Mouse (Mus musculus): ENCODE data around the gene Uchl4.

Gene Uchl4

GRCm38 (mm10) chr9:64277706-64278105, 42.7 kb downstream of the Uchl4 start:
- peak; percentile 70 for DNase-seq

- no peak for DNase-seq
Observed at GRCm38 (mm10) chr9:64278665-64279310, 43.8 kb downstream of the Uchl4 start.

GRCm38 (mm10) chr9:64281105-64281780, 46.2 kb downstream of the Uchl4 start, which contains the start of gene Tipin:
Gene Tipin, plus strand, starts transcription at chr9:64281581.
- peak; percentile 99 for DNase-seq

- no peak for DNase-seq
Observed at GRCm38 (mm10) chr9:64281781-64282178, 46.8 kb downstream of the Uchl4 start.

GRCm38 (mm10) chr9:64282404-64282987, 47.5 kb downstream of the Uchl4 start:
- DNase-seq = no peak
